Mouse (Mus musculus) small intestine, adult 2 months (tissue): ENCODE data around the gene Lrig1.

Source experiments
- CTCF ChIP-seq: fragments of 200-500 bp; IDR thresholded peaks from 2 replicates; pipeline ENCODE4 v1.5.1; 2012; ENCODE audit warnings: low read depth, mild to moderate bottlenecking, control low read depth, inconsistent platforms, low read length, moderate library complexity, mixed read lengths; ENCODE audit not compliant: insufficient replicate concordance, insufficient read length; ENCODE audit errors: extremely low read depth
- POLR2A ChIP-seq: fragments of 200-500 bp; IDR thresholded peaks from 2 replicates; pipeline ENCODE4 v1.6.1; 2012; ENCODE audit warnings: low read depth, mild to moderate bottlenecking, control low read depth, inconsistent platforms, low read length, moderate library complexity

DNA sequence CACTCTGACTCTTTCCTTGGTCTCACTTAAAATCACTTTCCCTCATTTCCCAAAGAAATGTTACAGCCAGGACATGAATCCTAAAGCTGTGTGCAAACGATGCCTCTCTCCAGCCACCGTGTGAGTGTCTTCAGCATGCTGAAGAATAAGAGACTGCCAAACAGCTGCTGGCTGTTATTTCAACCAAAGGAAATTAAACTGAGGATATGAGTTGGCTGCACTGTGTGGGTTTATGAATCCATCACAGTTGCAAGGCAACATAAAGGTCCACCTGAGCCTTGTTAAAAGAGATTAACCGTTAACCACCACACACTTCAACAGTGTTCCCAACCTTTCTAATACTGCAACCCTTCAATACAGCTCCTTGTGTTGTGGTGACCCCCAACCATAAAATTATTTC is 22.5 kb downstream of the Lrig1 start:
- TF ChIP-seq POLR2A (no peak), CTCF (no peak)
